Mouse (Mus musculus) kidney, postnatal 36 days (tissue): ENCODE data around the gene R3hdm2.

Experiments used
- DNase-seq, 2 experiments: peaks; one replicate each; pipeline ENCODE4 v3.0.0; 2021 to 2022; ENCODE audit warnings: mixed read lengths in 2 of 2

Gene R3hdm2

GRCm38 (mm10) chr10:127546505-127546904 lies 166.4 kb downstream of the R3hdm2 start:
- DNase-seq: peak in 1 of 2 experiments; percentile 37

DNA sequence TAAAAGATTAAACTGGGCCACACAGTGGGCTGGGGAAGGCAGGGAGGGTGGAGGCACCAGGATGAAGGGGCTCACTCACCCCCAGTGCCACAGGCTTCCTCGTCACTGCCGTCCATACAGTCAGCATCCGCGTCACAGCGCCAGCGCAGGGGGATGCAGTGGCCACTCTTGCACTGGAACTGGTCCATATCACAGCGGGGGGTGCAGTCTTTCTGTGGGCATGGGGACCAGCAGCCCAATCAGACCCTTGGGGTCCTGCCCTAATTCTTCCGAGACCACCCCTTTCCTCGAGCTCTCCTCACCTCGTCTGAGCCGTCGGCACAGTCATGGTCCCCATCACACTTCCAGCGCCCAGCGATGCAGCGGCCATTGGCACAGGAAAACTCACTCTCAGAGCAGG lies 168.1 kb downstream of the R3hdm2 start:
- DNase-seq: no peak
